Mouse (Mus musculus): Measurements from ENCODE around the gene Naa35. TPM values are rescaled to one million over a fixed set of nuclear protein-coding genes. Genes with fewer than 3 reads are reported as not detected.
A peak's percentile ranks its signal among the peaks of the same experiment; 100 is the strongest.

The Naa35 gene
- total RNA-seq (2021) (10 to 100 TPM; 52.4 to 63.3 TPM), polyA plus RNA-seq (2012; rRNA removed) (12.4 and 17.6 TPM in 2 replicates)
- long read RNA-seq, transcript Naa35-201 (23 exons, 3,793 nt): major isoform, 34 of 41 reads
- long read RNA-seq, partial matches to known transcripts: 1 of 41 reads
- long read RNA-seq, other reads (novel, unspliced or antisense): 6 of 41 reads

- DNase-seq: peak; percentile 100
Measured at GRCm38 (mm10) chr13:59584947-59585647, at the start of gene Naa35, which contains the start of gene Agtpbp1. Naa35 (plus strand) TSS chr13:59585259. Agtpbp1 (minus strand) TSS chr13:59585227.

DNA sequence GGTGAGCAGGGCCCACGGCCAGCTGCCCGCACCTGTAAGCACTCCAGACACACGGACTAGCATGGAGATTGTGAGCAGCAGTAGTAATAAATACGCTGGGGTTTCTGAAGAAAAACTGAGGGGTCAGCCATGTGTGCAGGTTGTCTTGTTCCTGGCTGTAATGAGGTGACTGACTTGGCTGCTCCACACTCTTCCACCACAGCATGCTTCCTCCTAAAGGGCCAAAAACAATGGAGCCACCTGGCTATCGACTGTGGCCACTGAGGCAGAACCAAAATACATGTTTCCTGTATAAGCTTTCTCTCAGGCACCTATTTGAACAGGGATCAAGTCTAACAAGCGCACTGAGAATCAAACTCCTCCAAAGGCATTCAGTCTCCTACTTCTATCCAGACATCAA, 49.3 kb upstream of the Naa35 start:
- DNase-seq: no peak

- DNase-seq: no peak
Measured at GRCm38 (mm10) chr13:59536631-59537030, 48.4 kb upstream of the Naa35 start.

DNA sequence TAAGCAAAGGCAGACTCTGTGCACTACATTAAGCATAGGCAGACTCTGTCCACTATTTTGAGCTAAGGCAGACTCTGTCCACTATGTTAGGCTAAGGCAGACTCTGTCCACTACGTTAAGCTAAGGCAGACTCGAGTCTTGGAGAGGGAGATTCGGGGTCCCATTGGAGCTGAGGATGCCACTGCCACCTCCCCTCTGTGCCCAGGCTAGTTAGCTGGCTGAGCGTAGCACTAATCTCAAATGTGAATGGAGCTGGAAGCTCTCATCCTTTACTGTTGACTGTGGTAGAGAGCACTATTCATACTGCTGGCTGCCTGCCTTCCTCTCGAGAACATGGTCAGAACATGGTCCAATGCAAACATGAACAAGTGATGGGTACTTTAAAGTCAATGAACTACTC, 46.4 kb upstream of the Naa35 start:
- DNase-seq: no peak

DNA sequence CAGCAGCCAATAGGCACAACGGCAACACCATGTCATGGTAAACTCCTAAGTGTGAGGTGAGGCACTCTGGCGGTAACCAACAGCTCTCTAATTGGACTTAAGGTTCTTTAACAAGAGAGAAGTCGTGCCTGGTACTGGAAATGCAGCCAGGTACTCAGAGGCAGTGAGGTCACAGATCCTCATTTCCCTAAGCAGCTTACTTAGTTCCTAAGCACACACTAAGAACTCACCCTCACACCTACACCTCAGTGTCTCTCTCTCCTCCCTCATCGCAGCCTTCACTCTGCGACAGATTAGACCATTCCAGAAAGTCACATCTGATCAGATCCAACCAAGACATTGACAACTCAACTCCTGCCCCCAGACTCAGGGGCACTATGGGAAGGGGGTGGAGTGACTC, 45.0 kb upstream of the Naa35 start:
- no peak for DNase-seq

DNA sequence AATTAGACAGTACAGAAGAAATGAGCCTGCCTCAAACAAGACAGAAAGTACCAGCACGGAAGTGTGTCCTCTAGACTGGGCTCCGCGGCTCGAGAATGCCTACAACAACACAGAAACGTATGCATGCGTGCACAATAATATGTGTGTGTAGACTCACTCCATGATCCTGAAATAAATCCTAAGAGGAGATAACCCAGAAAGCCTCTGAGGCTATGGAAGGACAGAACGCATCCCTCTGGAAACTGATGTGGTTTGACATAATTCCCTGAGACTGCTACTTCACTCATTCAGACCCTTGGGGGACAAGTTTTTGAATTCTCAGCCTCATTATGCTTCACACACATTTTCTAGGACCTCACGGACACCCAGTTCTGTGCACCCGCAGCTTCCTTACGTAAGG, 42.6 kb upstream of the Naa35 start:
- DNase-seq: no peak

GRCm38 (mm10) chr13:59547091-59547490, 38.0 kb upstream of the Naa35 start:
- no peak for DNase-seq

- peak; percentile 10 for DNase-seq
Measured at GRCm38 (mm10) chr13:59547716-59548115, 37.3 kb upstream of the Naa35 start.

DNA sequence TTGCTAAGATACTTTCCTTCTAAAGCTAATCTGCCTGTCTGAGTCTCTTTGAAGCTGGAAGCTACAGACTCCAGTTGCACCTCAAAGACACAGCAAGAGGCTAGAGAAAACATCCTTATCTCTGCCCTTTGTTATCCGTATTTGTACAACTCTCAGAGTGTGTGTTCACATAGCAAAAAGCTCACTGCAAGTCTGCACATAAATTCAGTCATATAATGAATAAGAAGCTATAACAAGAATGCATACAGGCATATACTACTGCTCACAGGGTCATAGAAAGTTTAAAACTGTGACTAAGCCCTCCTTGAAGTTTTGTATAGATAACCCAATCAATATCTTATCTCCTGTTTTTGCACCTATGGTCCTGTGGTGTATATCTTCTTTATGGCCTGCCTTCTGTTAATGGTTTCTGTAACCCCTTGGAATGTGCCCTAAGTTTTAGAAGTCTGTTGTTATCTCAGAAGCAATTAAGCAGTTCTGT, 35.7 kb upstream of the Naa35 start:
- DNase-seq: no peak

GRCm38 (mm10) chr13:59552286-59552685, 32.8 kb upstream of the Naa35 start:
- no peak for DNase-seq

DNA sequence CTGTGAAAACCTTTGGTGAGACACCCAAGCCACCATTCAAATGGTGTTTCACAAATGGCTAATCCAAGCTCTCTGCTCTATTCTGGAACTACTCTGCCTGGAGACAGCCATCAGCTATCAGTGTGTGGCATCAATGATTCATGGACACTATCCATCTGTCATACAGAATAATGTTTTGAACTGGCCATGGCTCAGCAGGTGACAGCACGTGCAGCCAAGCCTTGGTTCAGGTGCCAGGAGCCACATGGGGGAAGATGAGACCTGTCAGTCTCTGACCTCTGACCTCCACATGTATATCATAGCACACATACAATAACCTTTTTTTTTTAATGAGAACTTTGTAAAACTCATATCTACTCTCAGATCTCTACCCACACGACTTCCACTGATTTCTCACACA, 32.3 kb upstream of the Naa35 start:
- DNase-seq: no peak

- no peak for DNase-seq
Measured at GRCm38 (mm10) chr13:59554772-59555505, 30.1 kb upstream of the Naa35 start.

DNA sequence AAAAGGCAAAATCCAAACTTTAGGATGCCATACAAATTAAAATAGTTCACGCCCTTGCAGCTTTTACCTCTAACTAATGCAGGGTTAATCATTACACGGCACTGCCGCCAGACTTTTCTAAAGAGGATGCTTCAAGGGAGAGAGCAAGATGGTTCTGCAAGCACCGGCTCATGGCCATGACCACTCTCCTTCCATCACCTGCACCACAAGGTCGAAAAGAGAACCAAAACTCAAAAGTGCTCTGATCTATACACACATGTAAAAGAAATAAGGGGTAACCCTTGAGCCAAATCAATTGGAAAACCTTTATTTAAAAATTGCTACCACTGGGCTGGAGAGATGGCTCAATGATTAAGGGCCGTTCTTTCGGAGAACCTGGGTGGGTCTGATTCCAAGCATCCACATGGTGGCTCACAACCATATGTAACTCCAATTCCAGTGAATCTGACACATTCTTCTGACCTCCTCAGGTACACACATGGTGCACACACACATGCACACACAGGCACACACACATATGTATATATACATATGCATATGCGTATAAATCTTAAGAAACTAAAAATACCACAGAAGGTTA, 29.4 kb upstream of the Naa35 start:
- DNase-seq: no peak

GRCm38 (mm10) chr13:59556670-59557069, 28.4 kb upstream of the Naa35 start:
- DNase-seq: peak; percentile 75

GRCm38 (mm10) chr13:59557185-59557985, 27.7 kb upstream of the Naa35 start:
- peak; percentile 93 for DNase-seq

DNA sequence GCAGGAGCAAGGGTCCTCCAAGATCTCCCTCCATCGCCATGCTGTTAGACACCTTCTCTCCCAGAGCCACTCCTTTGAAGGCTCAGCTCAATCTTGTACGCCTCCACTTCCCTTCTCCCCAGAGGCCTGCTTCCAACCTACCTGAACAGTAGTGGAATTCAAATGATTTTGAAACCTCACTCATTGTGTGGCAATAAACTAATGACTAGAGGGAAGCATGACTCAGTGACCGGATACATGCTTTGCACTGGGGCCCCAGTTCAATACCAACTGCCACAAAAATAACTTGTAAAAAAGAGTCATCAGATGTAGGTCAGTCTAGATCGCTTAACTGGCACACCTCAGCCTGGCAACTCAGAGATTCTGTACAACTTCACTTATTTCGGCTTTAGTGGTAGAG, 26.3 kb upstream of the Naa35 start:
- no peak for DNase-seq

DNA sequence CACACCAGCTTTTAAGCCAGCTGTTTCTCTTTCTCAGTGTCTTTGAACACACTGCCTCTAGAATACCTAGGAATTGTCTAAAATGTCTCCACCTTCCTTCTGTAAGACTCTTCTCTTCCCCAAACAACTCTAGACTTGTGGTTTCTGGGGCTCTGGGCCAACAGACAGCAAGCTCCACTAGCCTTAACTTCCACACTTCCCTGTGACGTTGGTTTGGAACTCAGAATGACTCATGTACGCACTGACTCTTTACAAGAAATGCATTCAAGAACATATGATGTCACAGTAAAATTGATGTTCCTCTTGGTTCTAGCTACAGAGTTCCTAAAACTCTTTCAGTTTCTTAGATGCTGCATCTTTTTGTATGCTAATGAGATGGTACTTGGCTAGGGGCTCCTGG, 22.6 kb upstream of the Naa35 start:
- DNase-seq: no peak

GRCm38 (mm10) chr13:59564505-59564904, 20.6 kb upstream of the Naa35 start:
- DNase-seq: no peak

DNA sequence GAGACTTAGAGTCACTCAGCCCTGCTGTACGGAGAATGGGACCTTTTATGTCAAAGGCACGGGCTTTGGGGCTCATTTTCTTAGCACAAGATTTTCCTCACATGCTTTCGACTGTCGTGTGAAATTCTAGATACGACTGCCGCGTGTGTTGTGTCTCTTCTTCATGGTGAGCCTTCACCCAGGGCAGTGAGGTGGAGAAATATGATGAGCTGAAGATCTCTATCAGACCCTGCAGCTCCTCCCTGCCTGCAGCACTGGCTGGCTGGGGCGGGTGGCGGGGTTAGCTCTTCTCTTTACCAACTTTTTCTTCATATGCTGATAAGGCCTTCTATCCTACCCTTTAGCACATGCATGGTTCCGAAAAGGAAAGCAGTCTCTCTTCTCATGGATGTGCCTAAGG, 20.1 kb upstream of the Naa35 start:
- no peak for DNase-seq

- no peak for DNase-seq
Measured at GRCm38 (mm10) chr13:59565945-59566520, 19.0 kb upstream of the Naa35 start.

GRCm38 (mm10) chr13:59571107-59571506, 14.0 kb upstream of the Naa35 start:
- DNase-seq: no peak

DNA sequence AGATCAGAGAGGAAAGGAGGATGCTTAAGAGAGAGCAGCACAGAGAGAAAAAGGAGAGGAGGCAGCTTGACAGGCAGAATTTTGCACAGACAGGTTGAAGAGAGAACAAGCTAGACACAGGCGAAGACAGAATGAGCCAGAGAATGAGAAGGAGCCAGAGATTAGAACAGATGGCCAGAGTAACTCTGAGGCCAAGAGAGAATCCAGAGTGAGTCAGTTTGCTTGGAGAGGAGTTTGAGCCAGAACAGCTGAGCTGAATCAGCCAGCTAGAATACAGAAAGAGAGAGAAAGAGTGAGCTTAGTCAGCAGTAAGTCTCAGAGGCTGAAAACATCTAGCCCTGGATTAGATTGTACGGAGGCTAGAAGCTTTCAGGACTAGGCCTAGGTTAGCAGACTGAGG, 12.5 kb upstream of the Naa35 start:
- DNase-seq: peak; percentile 35

Data from adrenal gland, adult 2 months (tissue).